Mouse (Mus musculus) T-cell, adult 66 days (primary cell): ENCODE data around the gene Olfr187. TPM values are rescaled to one million over a fixed set of nuclear protein-coding genes. Genes with fewer than 3 reads are reported as not detected.

Source experiments
- total RNA-seq, 2 experiments: library from RNA; stranded (reverse); gene quantifications; 3 replicates in 1 of 2; 4 replicates in 1 of 2; pipeline ENCODE4 v1.2.4; 2023

Gene Olfr187
- total RNA-seq, result not detected

GRCm38 (mm10) chr16:59039710-59040109 lies at the start of gene Olfr187:
Gene Olfr187, minus strand, starts transcription at chr16:59039767.

GRCm38 (mm10) chr16:59077905-59078304 lies 38.3 kb upstream of the Olfr187 start, which contains the start of gene Olfr190:
Gene Olfr190, minus strand, starts transcription at chr16:59078005.

GRCm38 (mm10) chr16:59030191-59030590 lies 9.4 kb downstream of the Olfr187 start, which contains the start of gene Olfr186:
Gene Olfr186, minus strand, starts transcription at chr16:59030291.

GRCm38 (mm10) chr16:58995057-58995456 lies 44.5 kb downstream of the Olfr187 start, which contains the start of gene Olfr183:
Gene Olfr183, plus strand, starts transcription at chr16:58995357.

Other genes with a start within 250 kb of the Olfr187 start
- not detected for gene Olfr173, start 239.5 kb downstream of the Olfr187 start, total RNA-seq
- gene Olfr175-ps1, start 213.0 kb downstream of the Olfr187 start, total RNA-seq, result not detected
- not detected for gene Olfr177, start 165.0 kb downstream of the Olfr187 start, total RNA-seq
- not detected for gene Olfr178, start 147.7 kb downstream of the Olfr187 start, total RNA-seq
- gene Olfr181, start 111.0 kb downstream of the Olfr187 start, total RNA-seq, result not detected
- gene Olfr180, start 110.4 kb downstream of the Olfr187 start, total RNA-seq, result not detected
- not detected for gene Olfr183, start 44.4 kb downstream of the Olfr187 start, total RNA-seq
- gene Olfr186, start 9.5 kb downstream of the Olfr187 start, total RNA-seq, result not detected
- not detected for gene Olfr190, start 38.2 kb upstream of the Olfr187 start, total RNA-seq
- gene Olfr191, start 50.1 kb upstream of the Olfr187 start, total RNA-seq, result not detected
- not detected for gene Olfr193, start 72.1 kb upstream of the Olfr187 start, total RNA-seq
- gene Olfr194, start 81.3 kb upstream of the Olfr187 start, total RNA-seq, result not detected
- gene Olfr195, start 107.3 kb upstream of the Olfr187 start, total RNA-seq, result not detected
- not detected for gene Olfr196, start 130.7 kb upstream of the Olfr187 start, total RNA-seq
- not detected for gene Olfr198, start 163.8 kb upstream of the Olfr187 start, total RNA-seq
- gene Olfr199, start 180.0 kb upstream of the Olfr187 start, total RNA-seq, result not detected
- not detected for gene Olfr201, start 232.9 kb upstream of the Olfr187 start, total RNA-seq
- gene Olfr202, start 247.0 kb upstream of the Olfr187 start, total RNA-seq, result not detected